Mouse (Mus musculus) liver, embryonic 14.5 days (tissue): ENCODE measurements around the gene Slc4a3.

Experiments
- CTCF ChIP-seq: IDR thresholded peaks from 2 replicates; pipeline ENCODE4 v1.5.1; 2016; ENCODE audit warnings: antibody characterized with exemption, low read depth, control low read depth
- EP300 ChIP-seq: IDR thresholded peaks from 2 replicates; pipeline ENCODE4 v1.6.1; 2016; ENCODE audit warnings: antibody characterized with exemption, low read depth

GRCm38 (mm10) chr1:75498897-75499296, 47.2 kb upstream of the Slc4a3 start:
- TF ChIP-seq CTCF (no peak), EP300 (no peak)
